Mouse (Mus musculus): ENCODE results near the gene Mcub. TPM values are rescaled to one million over a fixed set of nuclear protein-coding genes. Genes with fewer than 3 reads are reported as not detected.

Gene Mcub
- polyA plus RNA-seq, 1 experiment from 2014 or later = 5.7 TPM

- H3K4me1 ChIP-seq (ENCODE audit: control insufficient read depth, insufficient read depth, low read depth, low read length) = no peaks in the 10 kb centered on the region
- H3K4me2 ChIP-seq (ENCODE audit: low read length) = no peak overlapping the region
- H3K4me3 ChIP-seq (ENCODE audit: low read length) = no peak overlapping the region
- no peaks in the 10 kb centered on the region for H3K9me3 ChIP-seq (ENCODE audit: control insufficient read depth, low read length)
- H3K36me3 ChIP-seq (ENCODE audit: control insufficient read depth, insufficient read depth, low read length) = peaks cover 20% of the 10 kb centered on the region
- no peak for ATAC-seq
- H3K9ac ChIP-seq (ENCODE audit: low read depth, low read length) = no peak overlapping the region
- WGBS = 88% methylated on average over 5 of the region's 5 CpGs
- no peaks in the 10 kb centered on the region for H3K27me3 ChIP-seq (replicated peaks; ENCODE audit: control insufficient read depth, insufficient read depth, low read length)
- no peak overlapping the region for H3K27ac ChIP-seq (ENCODE audit: low read depth, low read length)
Observed at GRCm38 (mm10) chr3:129892003-129892402, 78.0 kb downstream of the Mcub start.

DNA sequence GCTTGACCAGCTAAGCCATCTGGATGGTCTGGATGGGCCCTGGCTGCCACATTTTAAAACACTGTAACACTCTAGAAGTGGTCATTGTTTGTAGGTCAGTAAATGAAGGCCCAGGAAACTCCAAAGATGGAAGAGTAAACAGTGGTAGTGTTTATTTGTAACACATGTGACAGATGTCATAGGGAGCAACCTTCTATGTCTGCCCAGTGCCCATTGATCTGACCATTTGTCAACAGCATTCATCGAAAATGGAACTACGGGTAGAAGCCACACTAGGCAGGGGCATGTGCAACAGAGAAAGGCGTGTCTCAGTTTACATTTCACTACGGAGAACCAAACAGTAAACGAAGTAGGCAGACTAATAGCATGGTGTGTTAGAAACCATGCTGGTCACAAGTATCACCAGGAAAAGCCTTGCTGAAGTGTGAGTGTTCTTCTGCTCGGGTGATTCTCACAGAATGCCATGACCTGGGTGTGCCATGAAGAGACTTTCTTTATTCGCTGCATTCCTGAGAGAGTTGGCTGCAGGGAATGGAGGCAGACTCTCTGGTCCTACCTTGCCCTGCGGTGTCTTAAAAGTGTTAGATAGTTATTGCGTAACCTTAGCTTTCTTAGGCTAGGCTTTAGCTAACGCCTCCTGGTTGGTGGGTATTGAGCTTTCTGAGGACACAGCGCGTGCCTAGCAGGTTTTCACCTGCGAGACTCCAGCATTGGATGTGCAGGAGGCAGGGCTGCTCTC, 82.1 kb downstream of the Mcub start:
- no peak for ATAC-seq
- WGBS = 90% methylated on average over 13 of the region's 13 CpGs
- Histone ChIP-seq H3K4me3 (ENCODE audit: low read length) (no peak overlapping the region), H3K4me2 (ENCODE audit: low read length) (no peak overlapping the region), H3K4me1 (ENCODE audit: control insufficient read depth, insufficient read depth, low read depth, low read length) (no peaks in the 10 kb centered on the region), H3K27ac (ENCODE audit: low read depth, low read length) (no peak overlapping the region), H3K27me3 (replicated peaks; ENCODE audit: control insufficient read depth, insufficient read depth, low read length) (no peaks in the 10 kb centered on the region), H3K36me3 (ENCODE audit: control insufficient read depth, insufficient read depth, low read length) (peaks cover 13% of the 10 kb centered on the region), H3K9me3 (ENCODE audit: control insufficient read depth, low read length) (no peaks in the 10 kb centered on the region), H3K9ac (ENCODE audit: low read depth, low read length) (no peak overlapping the region)

DNA sequence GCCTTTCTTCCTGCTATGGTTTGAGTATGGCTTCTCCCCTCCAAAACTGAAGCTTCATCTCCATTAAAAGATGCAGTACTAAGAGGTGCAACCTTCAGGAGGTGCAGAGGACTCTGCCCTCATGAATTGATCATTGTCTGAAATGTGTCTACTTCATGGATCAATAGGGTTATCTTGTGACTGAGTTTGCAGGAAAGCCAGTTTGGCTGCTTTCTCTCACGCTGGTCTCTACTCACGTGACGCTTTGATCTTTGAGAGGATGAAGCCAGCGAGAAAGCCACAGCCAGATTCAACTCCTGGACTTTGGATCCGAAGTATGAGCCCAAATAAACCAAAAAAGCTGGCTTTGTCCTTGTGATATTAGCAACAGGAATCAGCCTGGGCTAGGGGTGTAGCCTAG, 83.6 kb downstream of the Mcub start:
- Histone ChIP-seq H3K4me3 (ENCODE audit: low read length) (no peak overlapping the region), H3K9me3 (ENCODE audit: control insufficient read depth, low read length) (no peaks in the 10 kb centered on the region), H3K36me3 (ENCODE audit: control insufficient read depth, insufficient read depth, low read length) (peaks cover 6% of the 10 kb centered on the region), H3K4me2 (ENCODE audit: low read length) (no peak overlapping the region), H3K27ac (ENCODE audit: low read depth, low read length) (no peak overlapping the region), H3K9ac (ENCODE audit: low read depth, low read length) (no peak overlapping the region), H3K27me3 (replicated peaks; ENCODE audit: control insufficient read depth, insufficient read depth, low read length) (no peaks in the 10 kb centered on the region), H3K4me1 (ENCODE audit: control insufficient read depth, insufficient read depth, low read depth, low read length) (no peaks in the 10 kb centered on the region)
- 88% methylated on average over 5 of the region's 5 CpGs for WGBS
- ATAC-seq = no peak

GRCm38 (mm10) chr3:129885577-129885976, 84.4 kb downstream of the Mcub start:
- no peak for ATAC-seq
- no peaks in the 10 kb centered on the region for H3K4me1 ChIP-seq (ENCODE audit: control insufficient read depth, insufficient read depth, low read depth, low read length)
- H3K4me3 ChIP-seq (ENCODE audit: low read length) = no peak overlapping the region
- H3K27ac ChIP-seq (ENCODE audit: low read depth, low read length) = no peak overlapping the region
- 93% methylated on average over 9 of the region's 9 CpGs for WGBS
- H3K9ac ChIP-seq (ENCODE audit: low read depth, low read length) = no peak overlapping the region
- peaks cover 4% of the 10 kb centered on the region for H3K36me3 ChIP-seq (ENCODE audit: control insufficient read depth, insufficient read depth, low read length)
- no peaks in the 10 kb centered on the region for H3K27me3 ChIP-seq (replicated peaks; ENCODE audit: control insufficient read depth, insufficient read depth, low read length)
- H3K9me3 ChIP-seq (ENCODE audit: control insufficient read depth, low read length) = no peaks in the 10 kb centered on the region
- H3K4me2 ChIP-seq (ENCODE audit: low read length) = no peak overlapping the region

DNA sequence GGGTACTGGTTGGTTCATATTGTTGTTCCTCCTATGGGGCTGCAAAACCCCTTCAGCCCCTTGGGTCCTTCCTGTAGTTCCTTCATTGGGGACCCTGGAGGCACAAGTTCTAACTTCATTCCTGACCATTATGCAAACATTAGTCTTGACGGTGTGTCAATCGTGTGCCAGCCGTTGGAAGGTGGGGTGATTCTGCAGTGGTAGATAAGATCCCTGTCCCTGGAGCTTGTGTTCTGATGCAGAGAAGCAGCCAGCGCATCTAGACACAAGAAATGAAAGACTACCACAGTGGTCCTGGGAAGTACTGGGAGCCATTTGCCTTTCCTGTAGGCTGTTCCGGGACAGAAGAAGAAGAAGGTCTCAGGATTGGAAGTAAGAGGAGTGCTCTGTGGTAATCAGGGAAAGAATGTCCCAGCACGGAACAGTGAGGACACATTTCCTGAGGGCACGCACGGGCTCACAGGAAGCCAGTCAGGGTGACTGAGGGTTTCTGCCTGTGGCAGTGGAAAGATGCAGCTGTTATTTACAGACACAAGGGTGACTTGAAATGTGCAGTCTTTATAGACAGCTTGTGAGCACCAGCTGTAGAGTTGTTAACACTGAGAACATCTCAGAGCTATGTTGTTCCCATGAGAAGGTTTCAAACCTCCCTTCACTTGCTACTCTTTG, 88.9 kb downstream of the Mcub start:
- H3K9me3 ChIP-seq (ENCODE audit: control insufficient read depth, low read length) = no peaks in the 10 kb centered on the region
- no peak for ATAC-seq
- H3K27me3 ChIP-seq (replicated peaks; ENCODE audit: control insufficient read depth, insufficient read depth, low read length) = no peaks in the 10 kb centered on the region
- H3K36me3 ChIP-seq (ENCODE audit: control insufficient read depth, insufficient read depth, low read length) = no peaks in the 10 kb centered on the region
- no peak overlapping the region for H3K9ac ChIP-seq (ENCODE audit: low read depth, low read length)
- H3K4me1 ChIP-seq (ENCODE audit: control insufficient read depth, insufficient read depth, low read depth, low read length) = peaks cover 9% of the 10 kb centered on the region
- H3K27ac ChIP-seq (ENCODE audit: low read depth, low read length) = no peak overlapping the region
- WGBS = 89% methylated on average over 8 of the region's 8 CpGs
- no peak overlapping the region for H3K4me2 ChIP-seq (ENCODE audit: low read length)
- H3K4me3 ChIP-seq (ENCODE audit: low read length) = no peak overlapping the region

DNA sequence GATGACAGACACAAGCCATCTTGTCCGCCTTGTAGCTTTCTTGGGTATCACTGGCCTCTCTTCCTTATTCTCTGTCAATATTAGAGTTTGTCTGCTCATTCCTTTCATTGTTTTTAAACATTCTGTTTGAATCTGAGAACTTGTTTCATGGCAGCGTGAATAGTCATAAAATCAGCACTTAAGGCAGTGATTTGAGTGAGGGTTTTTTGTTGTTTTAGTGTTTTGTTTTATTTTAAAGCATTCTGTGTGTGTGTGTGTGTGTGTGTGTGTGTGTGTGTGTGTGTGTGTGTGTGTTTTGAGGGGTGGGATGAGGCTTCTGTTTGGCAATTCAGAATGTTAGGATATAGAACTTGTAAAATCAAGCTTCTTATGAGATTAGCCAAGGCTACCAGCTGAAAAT, 90.1 kb downstream of the Mcub start:
- Histone ChIP-seq H3K27me3 (replicated peaks; ENCODE audit: control insufficient read depth, insufficient read depth, low read length) (no peaks in the 10 kb centered on the region), H3K9me3 (ENCODE audit: control insufficient read depth, low read length) (no peaks in the 10 kb centered on the region), H3K4me2 (ENCODE audit: low read length) (peak overlapping the region; percentile 87; the same call in 1 of the 2 replicates), H3K36me3 (ENCODE audit: control insufficient read depth, insufficient read depth, low read length) (no peaks in the 10 kb centered on the region), H3K9ac (ENCODE audit: low read depth, low read length) (no peak overlapping the region), H3K4me3 (ENCODE audit: low read length) (no peak overlapping the region; the same call in 1 of the 2 replicates), H3K27ac (ENCODE audit: low read depth, low read length) (no peak overlapping the region), H3K4me1 (ENCODE audit: control insufficient read depth, insufficient read depth, low read depth, low read length) (peaks cover 9% of the 10 kb centered on the region)
- no peak for ATAC-seq
- 71% methylated on average over 2 of the region's 2 CpGs for WGBS

GRCm38 (mm10) chr3:129879131-129879757, 90.8 kb downstream of the Mcub start:
- peak overlapping the region; percentile 87 for H3K4me2 ChIP-seq (ENCODE audit: low read length)
- peak overlapping the region; percentile 88 for H3K27ac ChIP-seq (ENCODE audit: low read depth, low read length)
- H3K9me3 ChIP-seq (ENCODE audit: control insufficient read depth, low read length) = no peaks in the 10 kb centered on the region
- peak; percentile 61 for ATAC-seq
- H3K4me3 ChIP-seq (ENCODE audit: low read length) = peak overlapping the region; percentile 61
- no peaks in the 10 kb centered on the region for H3K27me3 ChIP-seq (replicated peaks; ENCODE audit: control insufficient read depth, insufficient read depth, low read length)
- under 1% methylated on average over 25 of the region's 25 CpGs for WGBS
- peak overlapping the region; percentile 89 for H3K9ac ChIP-seq (ENCODE audit: low read depth, low read length)
- no peaks in the 10 kb centered on the region for H3K36me3 ChIP-seq (ENCODE audit: control insufficient read depth, insufficient read depth, low read length)
- peaks cover 9% of the 10 kb centered on the region for H3K4me1 ChIP-seq (ENCODE audit: control insufficient read depth, insufficient read depth, low read depth, low read length)

GRCm38 (mm10) chr3:129878405-129879021, 91.5 kb downstream of the Mcub start, which contains the start of gene Pla2g12a:
TSS of gene Pla2g12a (plus strand) at chr3:129878606.
- Histone ChIP-seq H3K27ac (ENCODE audit: low read depth, low read length) (peak within 1 kb of the TSS; percentile 88), H3K4me1 (ENCODE audit: control insufficient read depth, insufficient read depth, low read depth, low read length) (peaks cover 9% of the 10 kb centered on the region), H3K4me2 (ENCODE audit: low read length) (peak within 1 kb of the TSS; percentile 87), H3K27me3 (replicated peaks; ENCODE audit: control insufficient read depth, insufficient read depth, low read length) (no peaks in the 10 kb centered on the region), H3K4me3 (ENCODE audit: low read length) (peak within 1 kb of the TSS; percentile 61), H3K36me3 (ENCODE audit: control insufficient read depth, insufficient read depth, low read length) (no peaks in the 10 kb centered on the region), H3K9ac (ENCODE audit: low read depth, low read length) (peak within 1 kb of the TSS; percentile 89), H3K9me3 (ENCODE audit: control insufficient read depth, low read length) (no peaks in the 10 kb centered on the region)
- peak; percentile 97 for ATAC-seq
- under 1% methylated on average over 49 of the region's 66 CpGs for WGBS

DNA sequence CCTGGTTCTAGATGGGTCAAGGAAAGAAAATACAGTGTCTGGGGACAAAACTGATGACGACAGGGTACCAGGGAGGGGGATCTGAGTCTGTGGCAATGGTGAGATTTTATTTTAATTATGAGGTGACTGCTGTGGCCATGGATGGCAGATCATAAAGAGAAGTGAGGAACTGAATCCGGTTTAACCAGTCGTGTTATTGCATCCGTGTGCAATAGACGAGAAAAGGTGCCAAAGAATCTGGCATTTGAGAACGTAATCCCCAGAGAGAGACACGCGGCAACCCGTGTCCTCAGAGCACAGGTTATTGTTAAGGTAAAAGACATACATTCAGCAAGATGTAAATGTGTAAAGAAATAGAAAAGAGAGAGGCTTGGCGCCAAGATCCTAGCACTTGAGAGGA, 92.7 kb downstream of the Mcub start:
- Histone ChIP-seq H3K9ac (ENCODE audit: low read depth, low read length) (no peak overlapping the region), H3K27ac (ENCODE audit: low read depth, low read length) (no peak overlapping the region), H3K36me3 (ENCODE audit: control insufficient read depth, insufficient read depth, low read length) (no peaks in the 10 kb centered on the region), H3K4me3 (ENCODE audit: low read length) (no peak overlapping the region), H3K27me3 (replicated peaks; ENCODE audit: control insufficient read depth, insufficient read depth, low read length) (no peaks in the 10 kb centered on the region), H3K4me1 (ENCODE audit: control insufficient read depth, insufficient read depth, low read depth, low read length) (peaks cover 9% of the 10 kb centered on the region), H3K4me2 (ENCODE audit: low read length) (no peak overlapping the region), H3K9me3 (ENCODE audit: control insufficient read depth, low read length) (no peaks in the 10 kb centered on the region)
- 89% methylated on average over 10 of the region's 10 CpGs for WGBS
- ATAC-seq = no peak
